Comparison of ENCODE assay signal across 17 mouse cellular contexts in the genomic region with DNA sequence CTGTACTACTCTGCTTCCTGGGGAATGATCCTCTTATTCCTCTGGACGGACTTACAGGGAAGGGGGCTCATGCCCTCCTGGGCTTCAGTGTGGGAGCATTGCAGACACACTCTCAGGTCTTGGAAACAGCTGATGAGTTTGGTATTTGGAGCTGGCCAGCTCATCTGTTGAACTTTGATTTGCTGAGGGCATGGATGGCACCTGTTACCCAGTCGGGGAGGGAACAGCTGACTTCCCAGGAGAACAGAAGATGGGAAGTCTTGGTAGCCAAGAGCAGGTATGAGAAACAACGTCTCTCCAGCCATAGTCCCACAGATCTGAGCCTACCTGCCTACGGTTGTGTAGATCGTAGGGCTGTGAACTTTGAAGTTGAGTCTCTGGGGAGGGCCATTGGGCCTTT. TPM values are rescaled to one million over a fixed set of nuclear protein-coding genes. Genes with fewer than 3 reads are reported as not detected.
DNase-seq lines count a peak whose midpoint lies in the region; TF ChIP-seq lines count a peak whose summit lies in the region.
"Had no signal": no experiment of that assay in that cellular context is flagged by ENCODE, and none has a peak within 500 bp of the region (broad histone marks: within the 10 kb centered on the region; RNA-seq: fewer than 3 reads in every experiment).

No protein-coding gene starts in this region.

- H3K4me1 ChIP-seq in kidney, adult 2 months (ENCODE audit: control insufficient read depth, insufficient read depth, low read length): peaks cover 27% of the 10 kb centered on the region
- H3K4me1 ChIP-seq in liver, adult 2 months (ENCODE audit: control insufficient read depth, insufficient read depth, low read length): peaks cover 14% of the 10 kb centered on the region

- peaks cover 34% of the 10 kb centered on the region for H3K79me2 ChIP-seq in liver, adult 2 months (ENCODE audit: control insufficient read depth, insufficient read depth, low read length)

- WGBS in kidney, adult 2 months: 67% methylated on average over 5 of the region's 5 CpGs
- WGBS in liver, adult 2 months: 75% methylated on average over 5 of the region's 5 CpGs

- H3K27ac ChIP-seq in kidney, adult 2 months (ENCODE audit: insufficient read depth, low read depth, low read length): no peak overlapping the region
- no peak overlapping the region for H3K27ac ChIP-seq in liver, adult 2 months (replicated peaks; ENCODE audit: insufficient read depth, low read depth, low read length)
- H3K27ac ChIP-seq: embryonic facial prominence, embryonic 10.5 days; forebrain, embryonic 13.5 days; heart, adult 2 months; heart, embryonic 15.5 days; hindbrain, postnatal 0 days had no signal

- peak; percentile 8 to 22 for DNase-seq in cerebellum, postnatal 25 days
- no peak for DNase-seq in cerebellum, postnatal 36 days
- DNase-seq in kidney, adult 2 months: peak; percentile 66
- no peak for DNase-seq in kidney, postnatal 10 days
- peak; percentile 31 for DNase-seq in liver, adult 2 months (ENCODE audit: extremely low read depth, low read depth, low spot score)
- no peak for DNase-seq in liver
- DNase-seq: adrenal gland, postnatal 14 days; forebrain, postnatal 0 days; gastrocnemius, postnatal 14 days; heart, adult 2 months; heart, postnatal 14 days had no signal

- no peak overlapping the region for H3K4me3 ChIP-seq in kidney, adult 2 months (ENCODE audit: insufficient read depth, low read depth, low read length)
- no peak overlapping the region for H3K4me3 ChIP-seq in liver, adult 2 months (ENCODE audit: insufficient read depth, low read depth, low read length)
- H3K4me3 ChIP-seq: embryonic facial prominence, embryonic 10.5 days; forebrain, embryonic 13.5 days; heart, adult 2 months; heart, embryonic 15.5 days had no signal

- no peak overlapping the region for H3K9ac ChIP-seq in liver, adult 2 months (ENCODE audit: low read depth, low read length)
- H3K9ac ChIP-seq: forebrain, embryonic 13.5 days; forebrain, postnatal 0 days; heart, embryonic 15.5 days had no signal

- TF ChIP-seq CTCF in kidney, adult 2 months (conservative IDR thresholded peaks at IDR 0.05; ENCODE audit: insufficient read depth, insufficient read length, low read depth, low read length): no peak
- no peak for TF ChIP-seq CTCF in liver, adult 2 months (IDR thresholded peaks at IDR 0.05; ENCODE audit: low read depth, low read length)

- H3K27me3 ChIP-seq in kidney, adult 2 months (replicated peaks; ENCODE audit: control insufficient read depth, insufficient read depth, low read length): no peaks in the 10 kb centered on the region
- H3K27me3 ChIP-seq in liver, adult 2 months (ENCODE audit: control insufficient read depth, insufficient read depth, low read length): no peaks in the 10 kb centered on the region
- H3K27me3 ChIP-seq: CH12.LX; forebrain, embryonic 13.5 days; heart, embryonic 15.5 days; Patski had no signal

- H3K36me3 ChIP-seq in kidney, adult 2 months (ENCODE audit: control insufficient read depth, insufficient read depth, low read length): no peaks in the 10 kb centered on the region
- H3K36me3 ChIP-seq in liver, adult 2 months (ENCODE audit: control insufficient read depth, insufficient read depth, low read length): no peaks in the 10 kb centered on the region
- H3K36me3 ChIP-seq: heart, embryonic 15.5 days had no signal

- no peak for TF ChIP-seq POLR2A in kidney, adult 2 months (IDR thresholded peaks at IDR 0.05; ENCODE audit: low read depth, low read length)
- no peak for TF ChIP-seq POLR2A in liver, adult 2 months (IDR thresholded peaks at IDR 0.05; ENCODE audit: extremely low read depth, insufficient read depth, low read length)

RNA-seq across cellular contexts. Expression of a gene that starts 44.1 kb away (rescaled TPM):
- polyA plus RNA-seq in kidney, adult 2 months (2012; rRNA removed): 49.3 and 49.6 TPM in 2 replicates
- 15.8 and 19.3 TPM in 2 replicates for total RNA-seq in liver, adult 2 months (2014; rRNA removed)
- polyA plus RNA-seq in liver, adult 2 months (2012; rRNA removed): 11.0 and 12.4 TPM in 2 replicates

Comparison
In these comparisons a context has a peak if more than half of its experiments do, and no peak if none do; other contexts are left out.
1. DNase-seq: peak in cerebellum, postnatal 25 days (2 of 2), kidney, adult 2 months (single experiment) and liver, adult 2 months (single experiment); none in cerebellum, postnatal 36 days (0 of 2), kidney, postnatal 10 days (single experiment) and liver (single experiment).